Mouse (Mus musculus) layer of hippocampus, adult 9-11 months (tissue): ENCODE results near the gene Lman2l.

Experiments
- DNase-seq: peaks from one replicate; pipeline ENCODE4 v3.0.0; 2022

The Lman2l gene

DNA sequence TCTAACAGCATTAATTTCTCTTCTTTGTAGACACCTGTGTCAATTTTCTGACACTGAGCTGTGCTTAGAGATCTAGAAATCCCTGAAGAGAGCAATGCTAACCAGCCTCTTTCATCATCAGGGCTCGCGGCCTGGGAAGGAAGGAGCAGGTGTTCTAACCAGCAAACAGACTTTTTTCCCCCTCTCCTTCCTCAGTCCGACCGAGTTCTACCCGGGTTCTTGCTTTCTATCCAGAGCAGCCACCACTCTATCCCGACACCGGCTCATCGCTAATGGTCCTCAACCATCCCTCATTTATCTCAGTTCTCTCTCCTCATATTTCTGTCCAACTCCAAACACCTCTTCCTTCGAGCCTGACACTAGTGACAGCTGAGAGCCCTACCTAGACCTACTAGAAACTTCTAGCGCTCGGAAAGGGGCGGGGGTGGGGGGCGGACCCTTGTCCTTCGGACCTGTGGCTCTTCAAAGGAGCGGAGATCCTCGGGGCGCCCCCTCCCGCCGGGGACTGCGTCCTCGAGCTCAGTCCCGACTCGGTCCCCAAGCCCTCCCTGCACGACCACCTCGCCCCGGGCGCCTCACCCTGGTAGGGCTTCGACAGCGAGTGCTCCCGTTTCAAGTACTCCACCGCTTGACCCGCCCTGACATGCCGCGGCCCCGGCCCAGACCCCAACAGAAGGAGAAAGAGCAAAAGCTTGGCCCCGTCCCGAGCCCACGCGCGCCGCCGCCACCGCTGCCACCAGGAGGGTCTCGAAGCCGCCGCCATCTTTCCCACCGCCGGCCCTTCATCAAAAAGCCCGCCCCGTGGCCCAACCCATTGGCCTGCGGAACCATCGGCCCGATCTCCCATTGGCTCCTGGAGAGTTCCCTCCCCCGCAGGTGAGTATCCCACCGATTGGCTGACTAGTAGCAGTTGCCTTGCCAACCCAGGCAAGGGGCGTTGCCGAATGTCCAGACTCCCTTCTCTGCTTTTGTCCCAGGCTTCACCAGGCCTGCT, at the start of gene Lman2l:
TSS of gene Lman2l (minus strand) at position 801 of the 994 bp plus-strand sequence.
- DNase-seq = peak; percentile 99

DNA sequence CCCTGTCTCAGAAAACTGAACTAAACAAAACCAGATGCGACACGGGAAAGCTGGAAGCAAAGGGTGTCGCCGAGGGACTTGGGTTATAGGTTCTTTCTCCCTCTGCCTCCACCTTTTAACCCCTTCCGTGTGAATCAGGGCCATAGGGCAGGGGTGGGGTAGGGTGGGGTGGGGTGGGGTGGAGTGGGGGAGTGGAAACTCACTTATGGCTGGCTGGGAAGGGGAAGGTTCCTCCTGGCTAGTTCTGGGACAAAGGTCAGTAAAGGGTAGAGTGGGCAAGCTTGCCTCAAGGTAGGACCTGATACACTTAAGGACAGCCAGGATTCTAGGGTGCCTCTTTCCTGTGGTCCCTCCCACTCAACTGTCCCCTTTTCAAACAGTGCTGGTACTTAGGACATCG, 48.2 kb upstream of the Lman2l start:
- no peak for DNase-seq

DNA sequence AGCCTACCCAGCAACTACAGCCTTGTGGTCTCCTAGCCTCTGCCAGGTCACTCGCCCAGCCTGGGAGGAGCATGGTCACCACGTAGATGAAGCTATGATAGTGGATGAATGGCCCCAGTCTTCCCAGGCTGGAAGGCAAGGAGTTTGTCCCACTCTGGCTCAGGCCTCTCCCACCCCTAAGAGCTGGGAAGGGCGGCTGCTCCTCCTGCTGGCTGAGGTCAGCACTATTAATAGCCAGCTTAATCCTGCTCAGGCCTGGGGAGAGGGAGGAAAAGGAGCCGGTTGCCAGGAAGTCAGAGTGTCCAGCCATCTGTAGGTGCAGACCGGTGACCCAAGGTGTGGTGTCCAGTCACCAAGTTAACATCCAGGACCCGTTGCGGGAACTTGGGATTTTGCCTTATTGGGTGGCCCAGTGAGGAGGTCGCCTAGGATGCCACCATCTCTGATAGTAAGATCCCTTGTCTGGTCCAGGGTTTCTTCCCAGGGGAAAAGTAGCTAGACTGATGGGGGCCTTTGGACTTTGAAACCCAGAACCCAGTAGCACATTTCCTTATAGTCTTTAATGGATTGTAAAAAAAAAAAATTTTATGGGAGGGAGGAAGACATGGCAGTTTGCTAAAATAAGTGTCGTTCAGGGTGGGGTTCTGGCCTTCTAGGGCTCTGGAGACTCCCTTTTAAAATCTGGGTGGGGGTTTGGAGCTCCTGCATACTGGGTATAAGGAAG, 47.5 kb upstream of the Lman2l start:
- DNase-seq = no peak

GRCm38 (mm10) chr1:36489661-36490060, 44.6 kb upstream of the Lman2l start:
- DNase-seq = no peak

- DNase-seq = no peak
These were observed 42.0 kb upstream of the Lman2l start for GRCm38 (mm10) chr1:36487111-36487510.

DNA sequence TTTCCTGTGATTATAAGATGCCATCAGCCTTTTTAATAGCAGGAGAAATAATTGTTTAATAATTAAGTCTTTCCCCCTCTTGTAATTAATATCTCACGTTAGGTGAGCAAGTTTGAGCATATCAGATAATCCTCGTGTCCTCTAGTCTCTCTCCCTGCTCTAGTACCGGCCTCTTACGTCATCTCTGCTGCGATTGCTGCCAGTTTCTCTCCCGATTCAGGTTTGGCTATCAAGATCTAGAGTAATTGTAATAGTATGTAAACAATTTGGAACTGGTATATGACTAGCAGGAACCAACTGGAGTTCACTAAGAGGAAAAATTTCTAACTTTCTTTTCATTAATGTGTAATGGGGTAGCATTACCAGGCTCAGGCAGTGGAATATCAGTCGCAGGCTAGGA, 40.0 kb upstream of the Lman2l start:
- no peak for DNase-seq

GRCm38 (mm10) chr1:36483825-36484224, 38.8 kb upstream of the Lman2l start:
- DNase-seq = no peak

DNA sequence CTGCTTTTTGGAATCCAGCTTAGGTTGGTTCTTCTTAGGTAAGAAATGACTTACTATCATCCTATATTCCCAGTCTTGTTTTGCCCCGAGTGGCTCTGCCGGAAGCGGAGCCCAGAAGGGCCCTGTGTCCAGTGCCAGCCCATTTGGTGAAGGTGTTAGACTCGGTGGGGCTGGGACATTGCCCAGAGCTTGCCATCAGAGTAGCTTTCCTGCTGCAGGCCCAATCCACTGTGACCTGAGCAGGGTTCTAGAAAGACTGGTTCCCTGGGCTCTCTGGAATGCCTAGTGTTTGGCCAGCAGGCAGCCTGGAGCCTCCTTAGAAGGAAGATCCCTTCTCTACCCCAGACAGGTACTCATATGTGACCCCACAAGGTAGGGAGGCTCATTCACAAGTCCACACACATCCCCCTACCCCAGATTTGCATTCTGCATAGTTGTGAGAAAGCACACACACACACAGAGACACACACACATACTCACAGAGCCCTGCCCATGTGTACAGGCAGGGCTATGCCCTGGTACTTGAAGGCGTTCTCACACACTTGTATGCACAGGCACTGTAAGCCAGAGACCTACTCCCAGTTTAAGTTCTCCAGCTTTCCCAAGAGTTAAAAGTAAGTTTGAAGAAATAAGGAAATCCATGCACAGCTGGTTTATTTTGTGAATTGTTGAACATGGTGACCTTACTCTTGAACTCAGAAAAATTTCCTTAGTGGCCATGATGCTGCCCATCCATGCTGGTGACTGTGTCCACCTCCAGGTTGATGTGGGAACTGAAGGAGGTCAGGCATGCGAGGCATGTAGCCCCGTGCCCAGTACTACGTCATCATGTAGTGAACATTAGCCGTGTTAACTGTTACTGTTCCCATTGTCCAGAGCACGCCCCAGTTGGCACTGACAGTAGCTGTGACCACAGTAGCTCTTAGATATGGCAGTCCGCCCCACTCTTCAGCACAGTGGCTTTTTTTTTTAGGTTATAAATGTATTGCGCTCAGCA, 35.1 kb upstream of the Lman2l start:
- no peak for DNase-seq

DNA sequence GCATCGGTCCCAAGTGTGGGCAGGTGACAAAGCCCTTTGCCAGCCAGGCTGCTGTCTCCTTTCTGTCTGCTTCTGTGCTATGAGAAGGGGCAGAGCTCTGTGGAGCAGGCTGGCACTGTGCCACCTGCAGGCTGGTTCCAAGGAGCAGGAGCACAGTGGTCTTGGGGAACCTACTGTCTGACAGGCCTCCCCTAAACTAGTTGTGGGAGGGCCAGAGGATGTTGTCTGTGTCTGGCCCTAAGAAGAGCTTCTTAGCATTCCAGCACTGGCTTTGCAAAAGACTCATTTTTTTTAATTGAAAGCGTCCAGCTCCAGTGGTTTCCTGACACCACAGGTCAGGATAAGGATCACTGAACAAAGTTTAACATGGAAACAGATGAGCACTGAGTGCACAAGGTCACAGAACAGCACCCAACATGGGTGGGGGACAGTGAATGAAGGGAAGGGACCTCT, 33.3 kb upstream of the Lman2l start:
- no peak for DNase-seq

- no peak for DNase-seq
These were observed 31.4 kb upstream of the Lman2l start for GRCm38 (mm10) chr1:36476426-36476825.

GRCm38 (mm10) chr1:36475480-36476110, 30.5 kb upstream of the Lman2l start:
- DNase-seq = no peak

DNA sequence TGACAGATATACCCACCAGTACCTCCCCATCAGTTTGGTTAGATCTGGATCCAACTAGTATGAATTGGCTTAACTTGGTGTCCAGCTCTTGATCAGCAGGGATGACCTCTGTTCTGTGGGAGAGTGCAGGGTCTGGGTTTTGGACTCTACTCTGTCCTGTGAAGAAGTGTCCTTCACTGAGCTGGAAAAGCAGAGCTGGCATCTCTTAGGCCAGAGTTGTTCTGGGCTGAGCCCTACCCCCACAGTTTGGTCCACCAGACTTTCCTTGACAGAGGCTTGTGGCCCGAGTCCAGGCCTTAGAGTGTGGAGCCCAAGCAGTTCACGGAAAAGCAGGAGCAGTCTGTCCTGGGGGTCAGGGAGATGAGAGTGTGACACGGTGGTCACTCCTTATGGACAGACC, 29.6 kb upstream of the Lman2l start:
- no peak for DNase-seq

DNA sequence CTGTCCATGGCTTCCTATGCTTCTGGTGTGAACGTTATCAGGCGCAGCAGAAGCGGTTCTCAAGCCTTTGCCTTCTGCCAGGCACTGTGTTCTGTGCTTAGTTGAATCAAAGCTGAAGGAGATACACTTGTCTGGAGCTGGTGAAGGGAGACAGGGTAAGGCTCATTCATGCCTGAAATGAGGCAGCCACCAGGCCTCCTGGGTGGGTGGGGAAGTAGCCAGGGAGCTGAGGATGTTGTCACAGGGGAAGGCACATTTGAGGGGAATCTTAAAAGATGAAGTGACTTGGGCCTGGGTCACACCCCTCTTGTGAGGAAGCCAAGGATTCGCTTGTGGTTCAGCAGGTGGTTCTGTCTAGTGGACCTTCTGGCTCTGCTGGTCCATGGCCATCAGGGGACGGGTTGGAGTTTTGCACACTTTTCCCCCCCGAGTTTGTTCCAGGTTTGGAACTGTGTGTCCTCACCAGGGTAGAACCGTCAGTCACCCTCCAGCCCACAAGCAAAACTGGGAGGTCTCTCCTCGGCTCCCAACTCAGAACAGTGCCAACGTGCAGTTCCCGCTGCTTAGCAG, 28.2 kb upstream of the Lman2l start:
- no peak for DNase-seq

DNA sequence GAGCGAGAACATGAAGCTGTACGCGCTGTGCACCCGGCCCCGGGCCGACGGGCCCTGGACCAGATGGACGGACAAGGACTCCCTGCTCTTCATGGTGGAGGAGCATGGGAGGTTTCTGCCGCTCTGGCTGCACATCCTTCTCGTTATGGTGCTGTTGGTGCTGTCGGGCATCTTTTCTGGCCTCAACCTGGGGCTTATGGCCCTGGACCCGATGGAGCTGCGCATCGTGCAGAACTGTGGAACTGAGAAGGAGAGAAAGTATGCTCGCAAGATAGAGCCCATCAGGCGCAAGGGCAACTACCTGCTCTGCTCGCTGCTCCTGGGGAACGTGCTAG, 27.0 kb upstream of the Lman2l start:
- DNase-seq = no peak

DNA sequence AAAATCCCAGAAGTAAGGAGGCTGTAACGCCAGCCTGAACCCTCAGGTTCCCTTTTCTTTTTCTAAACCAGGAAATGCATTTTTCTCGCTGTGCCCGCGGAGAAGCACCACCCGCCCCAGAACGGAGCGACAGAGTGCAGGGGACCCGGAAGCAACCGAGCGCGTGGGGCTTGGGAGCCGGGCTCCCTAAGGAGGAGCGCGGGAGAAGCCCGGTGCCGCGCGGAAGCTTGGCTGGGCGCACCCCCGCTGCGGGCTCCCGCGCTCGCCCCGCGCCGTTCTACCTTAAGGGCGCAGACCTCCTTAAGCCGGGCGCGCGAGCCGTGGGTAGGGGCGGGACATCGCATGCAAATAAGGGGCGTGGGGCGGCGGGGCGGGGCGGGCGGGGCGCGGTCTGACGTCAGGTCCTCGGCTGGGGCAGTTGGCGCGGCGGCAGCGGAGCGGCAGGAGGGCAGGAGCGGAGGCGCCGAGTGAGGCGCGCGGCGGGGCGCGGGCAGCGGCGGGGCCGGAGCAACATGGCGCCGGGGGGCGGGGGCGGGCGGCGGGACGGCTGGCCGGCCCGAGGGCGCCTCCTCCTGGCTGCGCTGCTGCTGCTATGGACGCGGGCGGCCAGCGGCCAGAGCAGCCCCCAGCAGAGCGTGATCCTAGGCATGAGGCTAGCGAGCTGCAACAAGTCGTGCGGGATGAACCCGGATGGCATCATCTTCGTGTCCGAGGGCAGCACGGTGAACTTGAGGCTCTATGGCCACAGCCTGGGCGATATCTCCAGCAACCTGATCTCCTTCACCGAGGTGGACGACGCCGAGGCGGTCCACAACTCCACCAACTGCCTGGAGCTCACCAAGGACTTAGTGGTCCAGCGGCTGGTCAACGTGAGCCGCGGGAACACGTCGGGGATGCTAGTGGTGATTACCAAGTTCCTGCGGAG, 26.4 kb upstream of the Lman2l start, which contains the start of gene Cnnm4:
TSS of gene Cnnm4 (plus strand) at position 440 of the 925 bp plus-strand sequence.
- peak; percentile 89 for DNase-seq

GRCm38 (mm10) chr1:36469811-36470444, 24.9 kb upstream of the Lman2l start:
- DNase-seq = peak; percentile 35

- no peak for DNase-seq
These were observed 22.4 kb upstream of the Lman2l start for GRCm38 (mm10) chr1:36467446-36467845.

DNA sequence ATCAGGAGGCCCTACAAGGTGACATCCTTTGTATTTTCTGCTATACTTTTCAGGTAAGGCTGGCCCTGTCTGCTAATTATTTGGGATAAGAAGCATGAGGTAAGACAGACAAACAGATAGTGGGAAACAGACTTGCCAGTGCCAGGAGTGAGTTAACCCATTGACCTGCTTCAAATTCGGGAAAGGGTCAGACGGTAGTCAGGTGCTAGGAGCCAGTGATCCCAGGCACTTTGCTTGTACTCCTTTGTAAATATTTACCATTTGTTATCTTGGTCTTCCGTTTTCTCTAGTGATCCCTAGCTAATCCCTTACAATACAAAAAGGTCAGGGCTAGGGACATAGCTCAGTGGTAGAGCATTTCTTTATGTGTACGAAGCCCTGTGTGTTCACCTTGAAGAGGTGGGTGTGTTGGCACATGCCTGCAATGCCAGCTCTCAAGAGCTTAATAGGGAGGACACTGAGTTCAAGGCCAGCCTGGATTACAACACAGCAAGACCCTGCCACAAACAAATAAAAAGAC, 20.6 kb upstream of the Lman2l start:
- no peak for DNase-seq

DNA sequence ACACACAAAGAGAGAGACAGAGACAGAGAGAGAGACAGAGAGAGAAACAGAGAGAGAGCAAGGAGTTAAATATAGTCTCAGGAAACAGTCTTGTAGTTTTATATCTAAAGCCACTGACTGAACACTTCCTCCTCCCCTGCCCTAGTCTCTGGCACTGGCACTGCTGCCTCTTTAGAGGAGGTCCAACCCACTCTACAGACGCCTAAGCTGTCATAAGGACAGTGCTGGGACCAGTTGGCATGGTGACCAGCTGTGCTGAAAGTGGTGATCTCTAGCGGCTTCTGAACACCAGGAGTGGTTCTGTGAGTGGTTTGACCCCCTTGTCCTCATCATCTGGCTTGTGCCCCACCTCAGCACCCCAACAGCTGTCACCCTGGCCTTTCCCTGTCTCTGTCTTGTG, 16.8 kb upstream of the Lman2l start:
- DNase-seq = no peak

GRCm38 (mm10) chr1:36458169-36458568, 13.1 kb upstream of the Lman2l start:
- DNase-seq = no peak
